Mouse (Mus musculus) stomach, embryonic 14.5 days (tissue): ENCODE results near the gene Cdca7l. TPM values are rescaled to one million over a fixed set of nuclear protein-coding genes. Genes with fewer than 3 reads are reported as not detected.

Experiments used
- ATAC-seq: fragments of 200-750 bp; cut with Nextera tagmentation; 2 replicates; pipeline ENCODE4 v1.8.0; 2017; ENCODE audit warnings: low read depth, moderate TSS enrichment; ENCODE audit not compliant: insufficient number of reproducible peaks, insufficient read depth, low FRiP score
- H3K27ac ChIP-seq: fragments of 300-500 bp; sonication (generic); 2 replicates; pipeline ENCODE4 v1.5.1; 2014; ENCODE audit warnings: mild to moderate bottlenecking, low read length, moderate library complexity, mixed read lengths
- H3K27me3 ChIP-seq: fragments of 300-500 bp; sonication (generic); 2 replicates; pipeline ENCODE4 v1.6.1; 2014; ENCODE audit warnings: low read length, control low read depth, mixed read lengths; ENCODE audit not compliant: control insufficient read depth, insufficient read depth
- H3K36me3 ChIP-seq: fragments of 300-500 bp; sonication (generic); 2 replicates; pipeline ENCODE4 v1.6.1; 2014; ENCODE audit warnings: mild to moderate bottlenecking, control low read depth, low read length, moderate library complexity, mixed read lengths; ENCODE audit not compliant: control insufficient read depth, insufficient read depth
- H3K4me1 ChIP-seq: fragments of 300-500 bp; sonication (generic); 2 replicates; pipeline ENCODE4 v1.6.1; 2014; ENCODE audit warnings: low read length, control low read depth, mixed read lengths; ENCODE audit not compliant: control insufficient read depth, insufficient read depth
- H3K4me2 ChIP-seq: fragments of 300-500 bp; sonication (generic); replicated peaks from 2 replicates; pipeline ENCODE4 v1.6.1; 2014; ENCODE audit warnings: low read depth, low read length, control low read depth
- H3K4me3 ChIP-seq: fragments of 300-500 bp; sonication (generic); 2 replicates; pipeline ENCODE4 v1.5.1; 2014; ENCODE audit warnings: low read depth, low read length, control low read depth
- H3K9ac ChIP-seq: fragments of 300-500 bp; sonication (generic); replicated peaks from 2 replicates; pipeline ENCODE4 v1.6.1; 2014; ENCODE audit warnings: low read depth, mild to moderate bottlenecking, control low read depth, low read length, moderate library complexity, mixed read lengths
- H3K9me3 ChIP-seq: fragments of 300-500 bp; sonication (generic); 2 replicates; pipeline ENCODE4 v1.6.1; 2016; ENCODE audit warnings: low read depth, low read length, control low read depth; ENCODE audit not compliant: control insufficient read depth
- WGBS: fragments of 180-500 bp; shearing (Covaris S2); extraction: QIAGEN DNeasy Blood & Tissue Kit; methylation state at CpG from one replicate; pipeline ENCODE4 v1.1.7; 2014; 5-methylcytosine and 5-hydroxymethylcytosine counted together
- polyA plus RNA-seq: library from polyadenylated mRNA; unstranded; fragments of >200 nt; fragmentation: Nextera tagmentation; extraction: Ambion mirVana; gene quantifications from 2 replicates; pipeline ENCODE4 v1.2.1, GENCODE M21; 2014

Gene Cdca7l
- polyA plus RNA-seq, 1 experiment from 2014 or later: 49.0 TPM

DNA sequence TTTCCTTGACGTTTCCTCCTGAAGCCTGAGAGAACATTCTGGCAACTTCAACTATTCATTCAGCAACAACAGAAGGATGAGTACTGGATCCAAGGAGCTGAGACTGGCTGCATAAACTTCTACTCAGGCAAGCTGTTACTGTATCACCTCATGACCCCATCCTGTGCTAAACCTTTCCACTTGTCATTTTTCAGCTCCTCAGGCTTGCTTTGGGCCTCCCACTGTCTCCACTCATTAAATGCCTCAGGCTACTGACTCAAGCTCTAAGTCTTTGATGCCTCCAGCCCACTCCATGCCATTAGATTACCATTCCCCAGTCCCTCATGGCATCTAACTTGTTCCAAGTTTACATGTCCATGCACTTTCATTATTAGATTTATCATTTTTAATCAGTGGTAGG, 38.6 kb downstream of the Cdca7l start:
- no peak for ATAC-seq
- Histone ChIP-seq H3K27me3 (no peaks in the 10 kb centered on the region), H3K27ac (no peak overlapping the region), H3K9ac (no peak overlapping the region), H3K9me3 (no peaks in the 10 kb centered on the region), H3K4me2 (peak overlapping the region; percentile 75; the same call in 1 of the 2 replicates), H3K36me3 (no peaks in the 10 kb centered on the region), H3K4me3 (0 out of 2 replicates have a peak overlapping the region, but pooled peaks have one; percentile 80), H3K4me1 (0 out of 2 replicates have a peak, but pooled peaks cover 3% of the 10 kb centered on the region)
- 84% methylated on average over 1 of the region's 1 CpGs for WGBS

- ATAC-seq: peak; percentile 93
- WGBS: 1% methylated on average over 75 of the region's 75 CpGs
These were observed 39.4 kb downstream of the Cdca7l start for GRCm38 (mm10) chr12:117843302-117844074.

GRCm38 (mm10) chr12:117844075-117844408, 40.0 kb downstream of the Cdca7l start:
- WGBS: under 1% methylated on average over 15 of the region's 15 CpGs
- no peak; the same call in 1 of the 2 replicates for ATAC-seq
- Histone ChIP-seq H3K4me3 (peak overlapping the region; percentile 80), H3K36me3 (no peaks in the 10 kb centered on the region), H3K4me2 (peak overlapping the region; percentile 75), H3K9me3 (no peaks in the 10 kb centered on the region), H3K9ac (peak overlapping the region; percentile 70), H3K4me1 (0 out of 2 replicates have a peak, but pooled peaks cover 3% of the 10 kb centered on the region), H3K27me3 (no peaks in the 10 kb centered on the region), H3K27ac (peak overlapping the region; percentile 69)

More at GRCm38 (mm10) chr12:117843302-117844074, 39.4 kb downstream of the Cdca7l start:
- peak overlapping the region; percentile 70 for H3K9ac ChIP-seq
- 0 out of 2 replicates have a peak, but pooled peaks cover 3% of the 10 kb centered on the region for H3K4me1 ChIP-seq
- no peaks in the 10 kb centered on the region for H3K27me3 ChIP-seq
- peak overlapping the region; percentile 80 for H3K4me3 ChIP-seq
- H3K4me2 ChIP-seq: peak overlapping the region; percentile 75
- no peaks in the 10 kb centered on the region for H3K9me3 ChIP-seq
- no peaks in the 10 kb centered on the region for H3K36me3 ChIP-seq
- H3K27ac ChIP-seq: peak overlapping the region; percentile 69

DNA sequence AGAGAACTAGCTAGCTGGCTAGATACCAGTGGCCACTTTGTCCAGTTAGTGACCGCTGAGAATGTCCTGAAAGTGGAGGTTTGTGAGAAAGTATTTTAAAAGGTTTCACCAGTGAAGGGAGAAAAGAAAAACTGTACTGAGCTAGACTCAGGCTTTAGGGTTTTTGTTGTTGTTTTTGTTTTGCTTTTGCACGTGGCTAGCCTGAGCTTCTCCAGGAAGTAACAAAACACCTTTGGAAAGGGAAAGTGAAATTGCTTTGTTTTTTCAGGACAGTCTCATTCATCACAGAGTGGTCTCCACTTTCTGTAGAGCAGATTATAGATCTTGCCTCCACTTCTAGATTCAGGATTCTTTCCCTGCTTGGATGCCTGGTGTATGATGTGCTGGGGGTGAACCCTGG, 40.8 kb downstream of the Cdca7l start:
- no peaks in the 10 kb centered on the region for H3K9me3 ChIP-seq
- no peak overlapping the region for H3K27ac ChIP-seq
- WGBS: 33% methylated on average over 2 of the region's 2 CpGs
- no peaks in the 10 kb centered on the region for H3K27me3 ChIP-seq
- H3K4me1 ChIP-seq: 0 out of 2 replicates have a peak, but pooled peaks cover 3% of the 10 kb centered on the region
- no peaks in the 10 kb centered on the region for H3K36me3 ChIP-seq
- H3K4me3 ChIP-seq: peak overlapping the region; percentile 80; the same call in 1 of the 2 replicates
- H3K9ac ChIP-seq: no peak overlapping the region
- ATAC-seq: no peak
- peak overlapping the region; percentile 75 for H3K4me2 ChIP-seq

DNA sequence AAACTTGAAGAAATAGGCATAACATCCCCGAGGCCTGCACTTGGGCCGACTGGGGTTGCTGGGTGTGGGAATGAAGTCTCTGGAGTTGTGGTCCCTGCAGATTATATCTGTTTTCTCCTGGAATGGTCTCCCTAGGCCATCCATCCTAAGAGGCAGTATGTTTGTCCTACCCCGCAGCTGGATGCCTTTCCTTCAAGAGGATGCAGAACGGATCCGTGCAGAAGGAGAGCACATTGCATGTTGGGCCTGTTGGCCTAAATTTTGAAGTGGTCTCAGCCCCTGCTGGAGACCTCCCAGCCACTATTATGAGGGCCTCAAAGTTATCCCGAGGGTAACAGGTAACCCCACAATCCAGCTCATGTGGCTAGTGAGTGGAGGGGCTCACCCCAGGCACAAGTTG, 44.5 kb downstream of the Cdca7l start:
- Histone ChIP-seq H3K4me3 (no peak overlapping the region), H3K9ac (no peak overlapping the region), H3K9me3 (no peaks in the 10 kb centered on the region), H3K27me3 (no peaks in the 10 kb centered on the region), H3K27ac (no peak overlapping the region), H3K36me3 (no peaks in the 10 kb centered on the region; the same call in 1 of the 2 replicates), H3K4me2 (no peak overlapping the region), H3K4me1 (no peaks in the 10 kb centered on the region)
- 92% methylated on average over 6 of the region's 6 CpGs for WGBS
- ATAC-seq: no peak

- H3K9me3 ChIP-seq: no peaks in the 10 kb centered on the region
- no peaks in the 10 kb centered on the region for H3K27me3 ChIP-seq
- no peak for ATAC-seq
- no peak overlapping the region for H3K9ac ChIP-seq
- H3K36me3 ChIP-seq: no peaks in the 10 kb centered on the region; the same call in 1 of the 2 replicates
- H3K4me3 ChIP-seq: no peak overlapping the region
- WGBS: 52% methylated on average over 10 of the region's 10 CpGs
- H3K4me2 ChIP-seq: no peak overlapping the region
- H3K27ac ChIP-seq: no peak overlapping the region
- H3K4me1 ChIP-seq: no peaks in the 10 kb centered on the region
These were observed 46.4 kb downstream of the Cdca7l start for GRCm38 (mm10) chr12:117850472-117850871.

- Histone ChIP-seq H3K4me1 (no peaks in the 10 kb centered on the region), H3K4me3 (no peak overlapping the region), H3K36me3 (no peaks in the 10 kb centered on the region; the same call in 1 of the 2 replicates), H3K9ac (no peak overlapping the region), H3K27ac (no peak overlapping the region), H3K27me3 (no peaks in the 10 kb centered on the region), H3K9me3 (no peaks in the 10 kb centered on the region), H3K4me2 (no peak overlapping the region)
- WGBS: 23% methylated on average over 6 of the region's 6 CpGs
- ATAC-seq: peak; percentile 42; the same call in 1 of the 2 replicates
These were observed 49.2 kb downstream of the Cdca7l start for GRCm38 (mm10) chr12:117853316-117853715.

- Histone ChIP-seq H3K4me1 (no peaks in the 10 kb centered on the region), H3K9me3 (no peaks in the 10 kb centered on the region), H3K4me2 (no peak overlapping the region), H3K27me3 (no peaks in the 10 kb centered on the region), H3K4me3 (no peak overlapping the region), H3K27ac (no peak overlapping the region), H3K36me3 (no peaks in the 10 kb centered on the region), H3K9ac (no peak overlapping the region)
- WGBS: 71% methylated on average over 9 of the region's 9 CpGs
- no peak for ATAC-seq
These were observed 52.9 kb downstream of the Cdca7l start for GRCm38 (mm10) chr12:117857023-117857422.
